Mouse (Mus musculus) CD8-positive naive resting alpha-beta T cell, adult 2 months (primary cell): ENCODE data around the gene Padi3.
A peak's percentile ranks its signal among the peaks of the same experiment; 100 is the strongest.

Source experiments
- DNase-seq, 2 experiments: peaks; one replicate each; pipeline ENCODE4 v3.0.0; 2022; ENCODE audit warnings: low read depth in 2 of 2, low spot score in 2 of 2

The Padi3 gene

DNA sequence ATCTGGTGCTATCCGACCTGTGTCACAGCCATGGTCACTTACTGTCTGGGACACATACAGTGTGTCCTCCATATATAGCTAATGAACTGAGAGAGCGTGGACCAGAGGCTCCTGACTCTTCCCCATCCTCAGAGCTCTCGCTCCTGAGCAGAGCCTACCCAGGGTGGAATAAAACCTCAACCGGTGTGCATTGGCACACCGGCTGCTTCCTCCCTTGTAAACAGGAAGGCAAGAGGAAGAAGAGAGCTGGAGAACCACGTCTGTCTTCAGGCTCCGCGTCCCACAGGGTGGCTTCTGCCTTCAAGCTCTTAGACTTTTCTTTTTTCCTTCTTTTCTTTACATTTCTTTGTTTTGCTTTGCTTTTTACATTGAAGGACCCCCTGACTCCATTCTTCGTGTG, 27.6 kb downstream of the Padi3 start:
- no peak for DNase-seq

DNA sequence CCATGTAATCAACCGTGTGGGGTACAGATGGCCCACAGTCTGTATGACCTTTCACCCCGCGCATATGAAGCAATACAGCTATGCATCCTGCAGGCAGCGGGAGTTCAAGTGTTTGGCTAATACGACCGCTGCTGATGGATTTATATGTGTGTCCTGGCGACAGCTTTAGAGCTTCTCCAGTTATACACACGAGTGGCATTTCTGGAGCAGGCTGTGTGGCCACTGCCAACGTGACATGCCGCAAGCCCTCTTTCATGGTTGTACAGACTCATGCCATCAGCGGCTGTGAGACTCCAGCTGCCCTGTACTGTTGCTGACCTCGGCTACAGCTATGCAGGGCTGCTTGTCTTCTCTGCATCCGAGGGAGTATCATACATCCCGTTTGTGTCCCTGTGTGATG, 29.9 kb downstream of the Padi3 start:
- no peak for DNase-seq

DNA sequence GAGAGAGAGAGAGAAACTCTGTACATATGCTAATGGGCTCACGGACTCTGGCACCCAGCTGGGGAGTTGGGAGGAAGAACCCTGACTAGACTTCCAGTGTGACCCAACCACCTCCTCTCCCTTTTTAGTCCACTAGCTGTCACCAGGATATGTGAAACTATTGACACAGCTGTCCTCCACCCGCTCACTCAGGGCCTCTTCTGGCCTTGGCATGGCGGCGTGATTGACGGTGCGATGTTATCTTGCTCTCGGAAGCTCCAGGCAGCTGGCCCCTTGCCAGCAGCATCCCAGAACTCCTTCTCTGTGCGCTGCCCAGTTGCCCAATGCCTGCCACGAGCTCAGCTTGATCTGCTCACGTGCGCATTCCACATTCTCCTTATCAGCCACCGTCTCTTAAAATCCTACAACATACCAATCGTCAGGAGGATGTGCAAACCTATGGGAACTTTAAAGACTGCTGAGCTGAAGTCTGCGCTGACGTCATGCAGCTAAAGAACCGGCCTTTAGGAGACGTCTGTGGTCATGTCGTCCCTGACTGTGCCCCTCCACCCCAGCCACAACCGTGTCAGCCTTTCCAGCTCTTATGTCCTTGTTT, 30.5 kb downstream of the Padi3 start:
- DNase-seq: no peak

DNA sequence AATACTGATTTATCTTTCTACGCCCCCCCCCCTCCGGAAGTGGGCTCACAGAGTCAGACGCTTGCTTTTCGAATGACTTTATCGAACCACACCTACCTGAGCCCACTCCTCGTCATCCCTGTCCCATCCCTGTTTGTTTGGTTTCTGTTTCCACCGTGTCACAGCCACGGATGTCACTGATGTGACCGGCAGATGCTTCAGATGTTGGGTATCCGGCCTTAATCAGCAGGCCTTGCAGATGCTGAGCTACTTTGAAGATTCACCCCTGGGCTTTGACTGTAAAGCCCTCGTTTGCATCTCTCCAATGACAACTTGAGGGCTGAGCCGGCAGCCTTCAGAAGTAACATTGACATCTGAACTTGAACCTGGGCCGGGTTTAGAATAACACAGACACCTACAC, 33.8 kb downstream of the Padi3 start:
- DNase-seq: no peak

DNA sequence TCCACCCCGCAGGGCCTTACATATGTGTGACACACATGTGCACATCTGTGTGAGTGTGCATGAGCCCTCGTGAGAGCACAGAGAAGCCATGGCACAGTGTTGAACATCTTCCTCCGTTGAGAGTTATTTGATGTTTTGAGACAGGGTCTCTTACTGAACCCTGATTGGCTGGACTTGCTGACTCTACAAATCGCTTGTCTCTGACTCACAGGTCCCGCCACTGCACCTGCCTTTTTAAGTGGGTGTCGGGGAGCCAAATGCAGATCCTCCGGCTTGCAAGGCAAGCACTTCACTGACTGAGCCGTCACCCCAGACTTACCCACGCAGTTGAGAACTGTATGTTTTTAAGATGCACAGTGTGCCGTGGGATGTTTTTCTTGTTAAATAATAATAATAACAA, 34.6 kb downstream of the Padi3 start:
- no peak for DNase-seq

DNA sequence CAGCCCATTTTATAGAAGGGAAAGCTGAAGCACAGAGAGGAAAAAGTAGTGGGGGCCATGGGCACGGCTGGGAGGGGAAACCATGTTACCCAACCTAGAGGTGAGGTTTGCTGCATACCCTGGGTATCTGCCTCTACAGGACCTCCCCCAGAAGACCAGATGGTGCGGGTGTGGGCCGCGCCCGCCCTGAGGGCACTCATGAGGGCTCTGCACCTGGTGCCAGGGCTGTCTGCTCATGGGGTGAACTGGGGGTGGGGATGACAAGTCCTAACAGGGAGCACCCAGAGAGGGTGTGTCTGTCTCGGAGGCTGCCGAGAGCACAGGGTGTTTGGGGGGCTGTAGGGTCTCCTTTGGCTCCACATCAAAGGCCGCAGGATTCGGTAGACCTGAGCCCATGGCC, 35.6 kb downstream of the Padi3 start:
- DNase-seq: no peak

DNA sequence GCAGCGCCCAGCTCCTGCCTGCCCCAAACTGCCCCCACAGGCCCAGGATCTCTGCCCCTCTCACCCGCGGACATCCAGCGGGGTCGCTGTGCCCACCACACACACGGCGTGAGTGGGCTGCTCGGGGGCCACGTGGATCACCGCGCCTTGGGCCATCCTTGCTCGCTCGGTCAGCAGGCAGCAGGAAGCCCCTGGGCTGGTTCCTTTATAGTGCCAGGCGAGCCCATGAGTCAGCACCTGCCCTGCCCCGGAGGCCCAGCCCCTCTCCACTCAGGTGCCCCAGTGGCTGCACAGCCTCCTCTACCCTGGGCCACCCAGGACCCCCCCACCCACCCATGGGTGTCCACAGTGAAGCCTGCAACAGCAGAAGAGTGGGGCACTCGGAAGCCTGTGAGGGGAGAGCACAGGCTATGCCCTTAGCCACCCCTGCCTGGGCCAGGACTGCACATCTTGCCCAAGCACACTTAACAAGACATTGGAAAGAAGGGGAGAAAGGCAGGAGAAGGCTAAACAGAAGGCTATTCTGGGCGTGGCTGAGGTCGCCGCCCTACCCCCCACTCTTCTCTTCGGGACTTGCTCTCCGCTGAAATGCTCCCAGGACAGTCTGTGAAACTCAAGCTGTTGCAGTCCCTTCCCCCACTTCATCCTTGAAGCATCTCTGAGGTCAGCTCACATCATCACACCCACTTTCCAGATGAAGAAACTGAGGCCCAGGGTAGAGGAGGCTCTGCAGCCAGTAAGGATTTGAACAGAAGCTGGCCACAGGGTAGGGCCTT, 36.2 kb downstream of the Padi3 start, which contains the start of gene Padi4:
Gene Padi4, minus strand, starts transcription at position 212 of the 776 bp plus-strand sequence.
- no peak for DNase-seq

DNA sequence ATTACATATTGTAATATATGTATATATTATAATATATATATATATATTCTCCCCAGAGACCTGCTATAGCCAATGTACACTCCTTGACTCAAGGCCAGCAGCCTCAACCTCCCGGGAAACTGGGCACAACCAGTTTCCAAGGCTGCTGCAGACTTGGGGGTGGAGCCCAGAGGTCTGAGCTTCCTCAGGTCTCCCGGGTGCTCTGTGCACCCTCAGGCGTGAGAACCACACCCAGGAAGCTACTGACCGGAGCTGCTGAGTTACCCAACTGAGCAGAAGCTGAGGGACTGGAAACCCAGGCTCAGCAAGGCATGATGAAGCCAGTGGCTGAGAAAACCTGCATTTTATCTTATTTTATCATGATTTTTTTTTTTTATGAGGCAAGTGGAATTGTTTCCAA, 39.4 kb downstream of the Padi3 start:
- DNase-seq: no peak

DNA sequence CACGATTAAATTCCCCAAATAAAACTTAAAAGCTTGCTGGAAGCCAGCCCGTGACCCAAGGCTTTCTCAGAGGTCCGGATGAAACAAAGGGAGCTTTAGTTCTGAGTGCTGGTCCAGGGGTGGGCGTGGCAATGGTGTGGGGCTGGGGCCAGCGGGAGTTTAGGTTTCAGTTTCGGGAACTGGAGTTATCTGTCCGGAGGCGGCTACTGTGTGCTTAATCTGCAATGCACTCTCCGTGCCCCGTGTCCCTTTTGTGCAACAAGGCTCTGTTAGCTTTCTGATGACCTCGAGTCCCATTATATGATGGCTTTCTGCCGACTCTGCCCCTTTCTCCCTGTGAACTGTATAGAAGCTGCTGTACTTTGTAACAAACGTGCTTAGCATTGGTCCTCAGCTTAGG, 40.0 kb downstream of the Padi3 start:
- no peak for DNase-seq

DNA sequence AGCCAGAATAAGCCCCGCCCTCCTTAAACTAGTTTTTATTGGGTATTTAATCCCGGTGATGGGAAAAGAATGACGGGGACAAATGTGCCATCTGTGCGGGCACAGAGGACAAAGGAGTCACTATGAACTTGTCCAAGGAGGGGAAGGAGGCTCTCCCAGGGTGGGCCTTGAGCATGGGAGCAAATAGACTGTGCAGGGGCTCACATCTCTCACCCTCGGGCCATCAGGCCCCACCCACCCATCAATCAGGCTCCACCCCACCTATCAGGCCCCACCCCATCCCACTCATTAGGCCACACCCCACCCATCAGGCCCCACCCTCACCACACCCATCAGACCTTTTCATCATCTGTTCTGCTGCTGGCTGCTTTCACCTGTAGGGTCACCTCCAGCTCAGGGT, 41.5 kb downstream of the Padi3 start:
- DNase-seq: no peak

DNA sequence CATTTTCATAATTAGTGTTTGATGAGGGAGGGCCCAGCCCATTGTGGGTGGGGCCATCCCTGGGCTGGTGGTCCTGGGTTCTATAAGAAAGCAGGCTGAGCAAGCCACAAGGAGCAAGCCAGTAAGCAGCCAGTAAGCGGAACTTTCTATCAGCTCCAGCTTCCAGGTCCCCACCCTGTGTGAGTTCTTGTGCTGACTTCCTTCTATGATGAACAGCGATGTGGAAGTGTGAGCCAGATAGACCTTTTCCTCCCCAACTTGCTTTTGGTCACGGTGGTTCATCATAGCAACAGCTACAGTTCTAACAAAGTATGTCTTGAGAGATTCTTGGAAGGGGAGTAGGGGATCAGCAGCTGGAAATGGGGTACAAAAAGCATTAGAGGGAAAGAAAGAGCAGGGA, 44.5 kb downstream of the Padi3 start:
- no peak for DNase-seq

DNA sequence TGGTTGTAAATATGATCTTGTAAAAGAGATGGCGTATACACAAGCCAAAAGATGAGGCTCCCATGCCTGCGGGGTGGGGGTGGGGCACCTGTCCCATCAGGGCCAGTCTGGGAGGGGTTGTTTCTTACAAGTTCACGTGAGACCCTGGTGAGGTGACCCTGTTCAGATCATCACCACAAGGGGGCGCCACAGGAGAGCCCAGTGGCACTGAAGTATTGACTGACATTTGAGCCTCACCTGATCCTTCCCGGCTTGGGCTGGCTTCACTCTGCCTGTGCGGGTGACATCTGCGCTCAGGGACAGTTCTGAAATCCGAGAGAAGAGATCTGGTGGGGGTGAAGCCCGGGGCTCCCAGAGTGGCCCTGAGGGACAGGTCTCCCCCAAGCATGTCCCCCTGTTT, 47.3 kb downstream of the Padi3 start:
- peak; percentile 58 to 67 for DNase-seq

DNA sequence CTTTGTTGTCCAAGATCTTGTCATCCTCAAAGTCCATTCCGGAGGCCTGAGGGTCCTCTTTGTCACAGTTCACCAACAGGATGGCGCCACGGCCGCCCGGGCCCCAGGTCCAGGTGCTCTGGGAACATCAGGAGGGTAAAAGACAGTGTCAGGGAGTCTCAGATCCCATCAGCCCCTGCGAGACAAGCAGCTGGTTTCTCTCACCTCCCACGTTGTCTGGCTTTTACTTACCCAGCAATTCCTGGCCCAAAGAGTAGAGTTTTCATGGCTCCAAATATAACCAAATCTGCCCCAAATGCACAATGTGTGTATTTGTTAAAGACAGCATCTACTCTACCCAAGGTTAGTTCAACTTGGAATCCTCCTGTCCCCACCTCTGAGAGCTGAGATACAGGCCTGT, 48.8 kb downstream of the Padi3 start:
- no peak for DNase-seq

DNA sequence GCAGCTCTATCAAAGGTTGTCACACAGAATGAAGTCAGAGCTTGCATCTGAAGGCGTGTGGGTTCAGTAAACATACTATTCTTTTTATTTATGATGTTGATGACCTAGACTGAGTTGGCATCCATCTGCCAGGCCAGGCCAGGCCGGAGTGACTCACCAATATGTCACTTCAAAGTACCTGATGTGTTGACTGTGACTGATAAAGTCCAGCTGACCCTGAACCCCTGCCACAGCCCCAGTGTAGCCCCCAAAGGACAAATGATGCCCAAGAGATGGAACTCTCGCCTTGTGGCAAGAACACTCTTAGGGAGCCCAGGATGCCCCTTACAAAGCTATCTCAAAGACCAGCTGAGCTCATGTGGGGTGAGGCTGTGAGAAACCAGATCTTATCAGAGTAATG, 54.6 kb downstream of the Padi3 start:
- DNase-seq: no peak

DNA sequence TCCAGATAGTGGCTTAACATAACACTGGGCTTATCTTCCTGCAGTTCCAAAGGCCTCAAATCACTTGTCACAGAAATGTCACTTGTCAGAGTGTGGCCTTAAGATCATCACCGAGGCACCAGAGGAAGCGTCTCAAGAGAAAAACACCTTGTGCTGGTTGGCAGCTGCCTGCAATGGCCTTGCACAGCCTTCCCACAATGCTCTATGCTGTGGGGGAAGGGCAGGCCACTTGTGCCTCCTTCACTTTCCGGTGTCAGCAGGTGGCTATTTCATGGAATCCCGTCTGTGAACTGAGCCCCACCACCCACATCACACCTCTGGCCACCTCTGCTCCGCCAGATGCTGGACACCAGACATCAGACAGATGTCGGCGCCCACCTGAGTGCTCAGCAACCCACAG, 57.1 kb downstream of the Padi3 start:
- DNase-seq: no peak

DNA sequence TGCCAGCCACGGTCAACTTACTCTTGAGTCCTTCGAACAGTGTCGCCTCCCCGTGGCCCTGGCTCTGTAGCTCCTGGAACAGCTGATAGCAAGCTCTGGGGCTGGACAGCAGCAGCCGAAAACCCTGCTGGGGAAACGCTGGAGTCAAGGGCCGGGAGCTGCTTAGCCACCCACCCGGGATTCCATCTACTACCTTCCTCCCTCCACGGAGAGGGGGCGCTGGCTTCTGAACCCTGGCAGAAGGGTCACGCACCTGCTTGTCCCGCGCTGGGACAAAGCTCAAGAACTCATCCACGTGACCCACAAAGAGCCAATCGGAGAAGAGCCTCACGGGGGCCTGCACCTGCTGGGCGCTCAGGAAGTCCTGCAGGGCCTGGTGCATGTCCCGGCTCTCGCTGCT, 60.1 kb downstream of the Padi3 start:
- peak; percentile 18 to 50 for DNase-seq

DNA sequence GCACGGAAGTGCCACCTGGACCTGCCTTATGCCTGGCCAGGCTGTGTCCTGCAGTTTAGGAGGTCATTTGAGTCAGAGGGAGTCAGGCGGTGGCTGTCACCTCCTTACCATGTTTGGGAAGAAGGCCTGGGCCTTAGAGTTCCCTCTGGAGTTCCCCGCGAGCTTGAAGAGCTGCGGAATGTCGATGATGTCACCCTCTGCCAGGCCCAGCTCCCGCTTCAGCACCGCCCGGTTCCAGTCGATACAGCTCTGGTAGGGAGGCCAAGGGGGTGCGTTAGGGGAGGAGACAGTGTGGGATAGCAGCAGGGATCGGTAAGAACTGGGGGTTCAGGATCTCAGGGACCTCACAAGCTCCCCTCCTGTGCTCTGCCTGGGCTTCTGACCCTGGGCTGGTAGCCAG, 62.5 kb downstream of the Padi3 start:
- no peak for DNase-seq

DNA sequence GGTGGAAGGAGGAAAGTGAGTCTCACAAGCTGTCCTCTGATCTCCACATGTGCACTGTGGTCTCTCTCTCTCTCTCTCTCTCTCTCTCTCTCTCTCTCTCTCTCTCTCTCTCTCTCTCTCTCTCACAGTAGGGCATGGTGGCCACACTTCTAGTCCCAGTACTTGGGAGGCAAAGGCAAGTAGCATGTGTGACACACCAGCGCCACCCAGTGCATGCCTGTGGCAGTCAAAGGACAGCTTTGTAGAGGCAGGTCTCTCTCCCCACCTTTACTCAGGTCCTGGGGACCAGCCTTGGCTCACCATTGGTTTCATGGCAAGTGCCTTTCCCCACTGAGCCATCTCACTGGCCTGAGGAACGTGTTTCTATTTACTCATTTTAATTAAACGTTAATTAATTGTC, 65.8 kb downstream of the Padi3 start:
- DNase-seq: peak; percentile 11 to 28

DNA sequence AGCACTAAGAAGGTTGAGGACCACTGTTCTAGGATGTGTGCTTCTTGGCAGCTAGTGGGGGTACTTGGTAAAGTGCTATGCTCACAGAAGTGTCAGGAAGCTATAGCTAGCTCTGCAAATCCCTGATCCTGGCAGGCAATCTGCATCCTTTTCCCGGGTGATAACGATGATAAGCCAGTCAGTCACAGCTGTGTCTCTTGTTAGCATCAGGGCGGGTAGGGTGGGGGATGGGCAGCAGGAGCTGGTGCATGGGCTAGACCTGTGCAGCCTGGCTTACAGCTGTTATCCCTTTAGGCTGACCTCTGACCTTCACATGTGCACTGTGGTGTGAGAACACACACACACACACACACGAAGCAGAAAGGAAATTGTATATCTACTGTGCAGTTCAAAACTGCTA, 67.4 kb downstream of the Padi3 start:
- no peak for DNase-seq

DNA sequence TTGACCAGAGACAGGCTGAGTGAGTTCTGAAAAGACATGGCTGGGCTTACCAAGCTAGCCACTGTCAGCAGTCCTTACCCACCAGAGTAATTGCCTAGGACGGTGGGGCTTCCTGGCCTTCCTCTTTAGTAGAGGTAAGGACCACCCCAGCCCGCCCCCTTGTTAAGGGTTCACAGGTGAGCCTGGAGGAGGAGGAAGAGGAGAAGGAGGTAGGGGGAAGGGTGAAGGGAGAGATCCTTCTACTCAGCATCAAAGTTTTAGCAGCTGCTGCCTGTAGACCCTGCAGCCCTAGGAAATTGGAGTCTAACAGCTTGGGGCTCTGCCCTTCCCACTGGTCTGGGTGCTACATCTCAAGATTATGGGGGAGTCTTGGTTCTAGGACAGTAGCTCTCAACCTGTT, 67.9 kb downstream of the Padi3 start, which contains the start of gene Padi6:
Gene Padi6, minus strand, starts transcription at position 101 of the 400 bp plus-strand sequence.
- DNase-seq: no peak

DNA sequence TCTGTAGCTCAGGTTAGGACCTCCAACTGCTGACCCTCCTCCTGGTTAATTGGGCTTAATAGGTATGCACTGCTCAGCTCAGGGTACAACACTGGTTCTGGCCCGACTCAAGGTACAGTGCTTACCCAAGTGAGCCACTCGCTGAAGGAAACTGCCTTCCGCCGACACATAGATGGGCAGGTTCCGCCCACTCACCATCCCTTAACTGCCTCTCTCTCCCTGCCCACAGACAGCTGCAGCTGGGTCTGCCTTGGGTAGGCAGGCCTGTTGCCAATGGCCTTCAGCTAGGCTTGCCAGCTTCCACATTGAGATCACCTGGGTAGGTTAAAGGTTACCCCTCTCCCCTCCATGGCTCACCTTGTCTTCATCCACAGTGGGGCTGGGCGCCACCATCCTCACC, 69.0 kb downstream of the Padi3 start:
- no peak for DNase-seq

DNA sequence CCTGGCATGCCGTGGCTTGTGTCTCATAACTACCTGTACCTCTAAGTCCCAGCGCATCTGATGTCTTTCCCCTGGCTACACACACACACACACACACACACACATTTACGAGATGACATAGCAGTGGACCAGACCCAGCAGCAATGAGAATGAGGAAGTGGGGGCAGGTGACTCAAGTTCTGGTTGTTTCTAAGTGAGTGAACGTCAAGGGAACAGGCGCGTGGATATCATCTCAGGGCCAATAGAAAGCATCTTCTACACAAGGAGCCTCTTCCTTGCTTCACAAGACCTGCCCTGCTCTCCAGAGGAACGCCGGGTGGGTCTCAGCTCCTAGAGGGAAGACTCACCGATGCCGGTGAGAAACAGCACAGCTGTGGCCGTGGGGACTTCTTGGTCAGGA, 69.8 kb downstream of the Padi3 start:
- no peak for DNase-seq
